Mouse (Mus musculus) CH12.LX (cell line): ENCODE measurements around the gene Vps4b. TPM values are rescaled to one million over a fixed set of nuclear protein-coding genes. Genes with fewer than 3 reads are reported as not detected.

ENCODE experiments used
- DNase-seq: peaks from one replicate; pipeline ENCODE4 v3.0.0-alpha.2; 2013; ENCODE audit errors: extremely low read depth
- H3K27ac ChIP-seq: 2 replicates; pipeline ENCODE4 v1.5.1; 2012; ENCODE audit warnings: low read depth, mild to moderate bottlenecking, control low read depth, moderate library complexity; ENCODE audit not compliant: insufficient read depth
- H3K27me3 ChIP-seq: replicated peaks from 2 replicates; pipeline ENCODE3; 2012; ENCODE audit warnings: inconsistent platforms
- H3K36me3 ChIP-seq, 2 experiments: replicated peaks in 1 of 2; 2 replicates each; pipeline versions ENCODE3 to v1.6.1; 2012; ENCODE audit warnings: inconsistent platforms in 1 of 2, low read length in 1 of 2, mild to moderate bottlenecking in 1 of 2, mixed read lengths in 1 of 2, moderate library complexity in 1 of 2; ENCODE audit not compliant: control insufficient read depth in 1 of 2, insufficient read depth in 1 of 2
- H3K4me1 ChIP-seq, 2 experiments: 2 replicates each; pipeline ENCODE4 v1.6.1; 2012; ENCODE audit warnings: inconsistent platforms in 1 of 2, moderate library complexity in 1 of 2; ENCODE audit not compliant: insufficient read depth in 2 of 2, control insufficient read depth in 1 of 2
- H3K4me2 ChIP-seq: 2 replicates; pipeline ENCODE4 v1.6.1; 2012; ENCODE audit warnings: low read depth, mild to moderate bottlenecking, control low read depth; ENCODE audit not compliant: poor library complexity, insufficient read depth, severe bottlenecking
- H3K4me3 ChIP-seq, 3 experiments: fragments of 150-350 bp in 1 of 3; sonication (generic) in 1 of 3; replicated peaks in 1 of 3; 2 replicates each; pipeline versions ENCODE3 to v1.5.1; 2011 to 2012; ENCODE audit warnings: low read depth in 2 of 3, low read length in 2 of 3, mild to moderate bottlenecking in 2 of 3, moderate library complexity in 2 of 3, control low read depth in 1 of 3, improper control_type of control experiment in 1 of 3, inconsistent platforms in 1 of 3, mixed read lengths in 1 of 3; ENCODE audit not compliant: poor library complexity in 1 of 3
- H3K79me2 ChIP-seq: replicated peaks from 2 replicates; pipeline ENCODE4 v1.6.1; 2012; ENCODE audit warnings: mild to moderate bottlenecking, moderate library complexity; ENCODE audit not compliant: control insufficient read depth, poor library complexity, insufficient read depth, severe bottlenecking; ENCODE audit errors: extremely low read depth
- H3K9ac ChIP-seq: 2 replicates; pipeline ENCODE4 v1.6.1; 2012; ENCODE audit warnings: low read depth, mild to moderate bottlenecking, control low read depth, moderate library complexity; ENCODE audit not compliant: insufficient read depth
- H3K9me3 ChIP-seq: replicated peaks from 2 replicates; pipeline ENCODE3; 2012; ENCODE audit warnings: low read length, inconsistent platforms, mixed read lengths
- BHLHE40 ChIP-seq: IDR thresholded peaks from 2 replicates; pipeline ENCODE4 v1.6.1; 2011; ENCODE audit warnings: mild to moderate bottlenecking, low read depth, low read length, improper control_type of control experiment
- CHD2 ChIP-seq: IDR thresholded peaks from 2 replicates; pipeline ENCODE4 v1.6.1; 2011; ENCODE audit warnings: low read length, improper control_type of control experiment
- CTCF ChIP-seq, 2 experiments: IDR thresholded peaks in 1 of 2; conservative IDR thresholded peaks in 1 of 2; 2 replicates each; pipeline ENCODE4 v1.5.1; 2011 to 2012; ENCODE audit warnings: low read depth in 2 of 2, low read length in 2 of 2, improper control_type of control experiment in 1 of 2, inconsistent platforms in 1 of 2, mild to moderate bottlenecking in 1 of 2, moderate library complexity in 1 of 2
- ELF1 ChIP-seq: IDR thresholded peaks from 2 replicates; pipeline ENCODE4 v1.6.1; 2014; ENCODE audit warnings: low read depth, mild to moderate bottlenecking, inconsistent platforms, low read length, improper control_type of control experiment
- EP300 ChIP-seq: IDR thresholded peaks from 2 replicates; pipeline ENCODE4 v1.6.1; 2011; ENCODE audit warnings: low read length, improper control_type of control experiment
- ETS1 ChIP-seq: conservative IDR thresholded peaks from 2 replicates; pipeline ENCODE4 v1.6.1; 2012; ENCODE audit warnings: low read depth, mild to moderate bottlenecking, inconsistent platforms, low read length, improper control_type of control experiment, moderate library complexity
- GABPA ChIP-seq: IDR thresholded peaks from 2 replicates; pipeline ENCODE4 v1.6.1; 2012; ENCODE audit warnings: low read depth, low read length, improper control_type of control experiment, inconsistent platforms; ENCODE audit not compliant: insufficient replicate concordance
- HCFC1 ChIP-seq: IDR thresholded peaks from 2 replicates; pipeline ENCODE4 v1.6.1; 2012; ENCODE audit warnings: low read depth, mild to moderate bottlenecking, inconsistent platforms, low read length, improper control_type of control experiment
- JUN ChIP-seq: IDR thresholded peaks from 2 replicates; pipeline ENCODE4 v1.6.1; 2011; ENCODE audit warnings: low read depth, mild to moderate bottlenecking, low read length, improper control_type of control experiment, moderate library complexity; ENCODE audit not compliant: insufficient read depth
- KAT2A ChIP-seq: IDR thresholded peaks from 2 replicates; pipeline ENCODE4 v1.6.1; 2012; ENCODE audit warnings: low read length, improper control_type of control experiment, inconsistent platforms; ENCODE audit not compliant: insufficient replicate concordance
- MAFK ChIP-seq: IDR thresholded peaks from 2 replicates; pipeline ENCODE4 v1.6.1; 2011; ENCODE audit warnings: low read length, improper control_type of control experiment; ENCODE audit not compliant: insufficient replicate concordance
- MAX ChIP-seq: IDR thresholded peaks from 2 replicates; pipeline ENCODE4 v1.6.1; 2011; ENCODE audit warnings: low read length, improper control_type of control experiment
- MXI1 ChIP-seq: IDR thresholded peaks from 2 replicates; pipeline ENCODE4 v1.6.1; 2011; ENCODE audit warnings: mild to moderate bottlenecking, low read depth, low read length, improper control_type of control experiment
- MYC ChIP-seq: IDR thresholded peaks from 2 replicates; pipeline ENCODE4 v1.6.1; 2011; ENCODE audit warnings: low read depth, mild to moderate bottlenecking, improper control_type of control experiment, low read length
- NELFE ChIP-seq: IDR thresholded peaks from 2 replicates; pipeline ENCODE4 v1.6.1; 2011; ENCODE audit warnings: low read depth, low read length, improper control_type of control experiment
- POLR2A ChIP-seq: IDR thresholded peaks from 2 replicates; pipeline ENCODE4 v1.6.1; 2011; ENCODE audit warnings: low read depth, mild to moderate bottlenecking, improper control_type of control experiment, low read length
- POLR2AphosphoS2 ChIP-seq: IDR thresholded peaks from 2 replicates; pipeline ENCODE4 v1.6.1; 2011; ENCODE audit warnings: low read depth, low read length, improper control_type of control experiment
- RCOR1 ChIP-seq: conservative IDR thresholded peaks from 2 replicates; pipeline ENCODE4 v1.6.1; 2012; ENCODE audit warnings: low read depth, mild to moderate bottlenecking, inconsistent platforms, low read length, improper control_type of control experiment
- SIN3A ChIP-seq: IDR thresholded peaks from 2 replicates; pipeline ENCODE4 v1.6.1; 2012; ENCODE audit warnings: low read length, improper control_type of control experiment, inconsistent platforms
- UBTF ChIP-seq: IDR thresholded peaks from 2 replicates; pipeline ENCODE4 v1.6.1; 2012; ENCODE audit warnings: low read depth, mild to moderate bottlenecking, inconsistent platforms, low read length, improper control_type of control experiment, moderate library complexity
- USF2 ChIP-seq: conservative IDR thresholded peaks from 2 replicates; pipeline ENCODE4 v1.6.1; 2011; ENCODE audit warnings: low read depth, low read length, improper control_type of control experiment
- ZC3H11A ChIP-seq: IDR thresholded peaks from 2 replicates; pipeline ENCODE4 v1.6.1; 2012; ENCODE audit warnings: low read depth, mild to moderate bottlenecking, inconsistent platforms, low read length, improper control_type of control experiment
- ZMIZ1 ChIP-seq: IDR thresholded peaks from 2 replicates; pipeline ENCODE4 v1.6.1; 2012; ENCODE audit warnings: low read depth, mild to moderate bottlenecking, inconsistent platforms, low read length, improper control_type of control experiment
- dilution Hi-C: fragments of 300-500 bp; cut with MboI; formaldehyde crosslinking; loops from 2 replicates; pipeline ENCODE4 v1.14.3; 2020; ENCODE audit warnings: low sequenced_read_pairs; ENCODE audit not compliant: extremely low pct_unique_long_range_greater_than_20kb, extremely low pct_ligation_motif_present
- in situ Hi-C: fragments of 300-500 bp; cut with MboI; formaldehyde crosslinking; loops from 3 replicates; pipeline ENCODE4 v1.14.3; 2019; ENCODE audit warnings: low sequenced_read_pairs, low pct_ligation_motif_present, low pct_unique_long_range_greater_than_20kb, mixed read lengths
- polyA plus RNA-seq: library from polyadenylated mRNA; unstranded; fragments of >175 nt; gene quantifications from 2 replicates; pipeline ENCODE4 v1.2.1, GENCODE M21; 2012; ENCODE audit warnings: low read depth; ENCODE audit not compliant: insufficient read length
- total RNA-seq, 2 experiments: library from RNA; depleted of rRNA; stranded (reverse); fragments of 300-350 nt in 1 of 2; fragments of >200 nt in 1 of 2; gene quantifications; 2 replicates each; pipeline ENCODE4 v1.2.3; 2012 to 2014

Vps4b gene
- total and polyA plus RNA-seq, 3 experiments, result 42.0 to 92.0 (median 51.4) TPM

- H3K27me3 ChIP-seq, result no peaks in the 10 kb centered on the region
- dilution Hi-C loops, result no loop called here
Measured at GRCm38 (mm10) chr1:106795634-106796541, 640 bp downstream of the Vps4b start.

GRCm38 (mm10) chr1:106774896-106775295 lies 21.6 kb downstream of the Vps4b start:
- in situ Hi-C loops, result no loop called here
- H3K27me3 ChIP-seq, result no peaks in the 10 kb centered on the region
- H3K4me2 ChIP-seq, result no peak overlapping the region
- H3K9me3 ChIP-seq, result no peaks in the 10 kb centered on the region
- no peaks in the 10 kb centered on the region for H3K4me1 ChIP-seq
- DNase-seq, result no peak
- no peak overlapping the region for H3K4me3 ChIP-seq
- no peak overlapping the region for H3K27ac ChIP-seq
- H3K36me3 ChIP-seq, result peaks cover 59 to 88% of the 10 kb centered on the region in 2 experiments
- TF ChIP-seq ZMIZ1 (no peak), KAT2A (no peak), CTCF (conservative IDR thresholded peaks at IDR 0.05 in 1 of 2, IDR thresholded peaks at IDR 0.05 in 1 of 2; ENCODE audit: low read depth in 2 of 2, low read length in 2 of 2) (no peak), ZC3H11A (no peak), EP300 (no peak), POLR2A (no peak), SIN3A (no peak), GABPA (no peak), BHLHE40 (no peak), ELF1 (no peak), MXI1 (no peak), POLR2AphosphoS2 (no peak), JUN (no peak), MAFK (no peak), RCOR1 (no peak), CHD2 (no peak), ETS1 (no peak), NELFE (no peak), USF2 (no peak)
- no peak overlapping the region for H3K9ac ChIP-seq
- H3K79me2 ChIP-seq, result no peaks in the 10 kb centered on the region
- dilution Hi-C loops, result no loop called here

More at GRCm38 (mm10) chr1:106795634-106796541, 640 bp downstream of the Vps4b start:
- TF ChIP-seq MXI1, result no peak
- TF ChIP-seq HCFC1, result no peak
- no peak for TF ChIP-seq MYC
- TF ChIP-seq UBTF, result no peak
- TF ChIP-seq MAX, result no peak
- no peak for TF ChIP-seq JUN
- no peak for TF ChIP-seq ZMIZ1
- H3K9ac ChIP-seq, result peak overlapping the region; percentile 85
- peak overlapping the region; percentile 73 to 96 (median 90) for H3K4me3 ChIP-seq
- DNase-seq, result no peak
- H3K4me1 ChIP-seq, result peaks cover 4 to 35% of the 10 kb centered on the region in 2 experiments
- H3K27ac ChIP-seq, result 0 out of 2 replicates have a peak overlapping the region, but pooled peaks have one; percentile 7
- in situ Hi-C loops, result no loop called here
- H3K79me2 ChIP-seq, result peaks cover 42% of the 10 kb centered on the region
- peaks cover 5 to 20% of the 10 kb centered on the region in 2 experiments for H3K36me3 ChIP-seq
- no peaks in the 10 kb centered on the region for H3K9me3 ChIP-seq
- peak overlapping the region; percentile 84 for H3K4me2 ChIP-seq
